Comparison of ENCODE assay signal across 10 mouse cellular contexts in genomic region chr16:6839299-6839995, GRCm38 (mm10).
DNase-seq lines count a peak whose midpoint lies in the region; ATAC-seq and TF ChIP-seq lines count a peak whose summit lies in the region.
"Had no signal": no experiment of that assay in that cellular context is flagged by ENCODE, and none has a peak within 500 bp of the region (broad histone marks: within the 10 kb centered on the region; RNA-seq: fewer than 3 reads in every experiment).

No protein-coding gene starts in this region.

- WGBS in forebrain, embryonic 14.5 days: 38% methylated on average over 15 of the region's 15 CpGs
- 32% methylated on average over 15 of the region's 15 CpGs for WGBS in heart, embryonic 16.5 days
- 35% methylated on average over 15 of the region's 15 CpGs for WGBS in liver, embryonic 13.5 days (ENCODE audit: insufficient replicate concordance)
- WGBS in olfactory bulb, adult 2 months: 31% methylated on average over 15 of the region's 15 CpGs

- no peaks in the 10 kb centered on the region for H3K9me3 ChIP-seq in forebrain, embryonic 14.5 days (replicated peaks; ENCODE audit: control insufficient read depth, low read length)
- H3K9me3 ChIP-seq in heart, embryonic 16.5 days (replicated peaks; ENCODE audit: control insufficient read depth, low read length): no peaks in the 10 kb centered on the region
- H3K9me3 ChIP-seq in liver, embryonic 13.5 days (replicated peaks): no peaks in the 10 kb centered on the region
- H3K9me3 ChIP-seq: megakaryocyte, embryonic 14.5 days had no signal

- DNase-seq in 3T3-L1 (ENCODE audit: low read depth, low spot score): peak; percentile 76
- peak; percentile 95 for DNase-seq in brain, embryonic 14.5 days (ENCODE audit: low read depth)
- DNase-seq in forebrain, embryonic 14.5 days (ENCODE audit: low spot score): peak; percentile 89
- peak; percentile 42 to 51 for DNase-seq in kidney, postnatal 25 days
- DNase-seq in liver, embryonic 13.5 days: peak; percentile 1

- no peaks in the 10 kb centered on the region for H3K36me3 ChIP-seq in forebrain, embryonic 14.5 days (ENCODE audit: control insufficient read depth, insufficient read depth, low read length)
- no peaks in the 10 kb centered on the region for H3K36me3 ChIP-seq in heart, embryonic 16.5 days (ENCODE audit: control insufficient read depth, insufficient read depth)
- no peaks in the 10 kb centered on the region for H3K36me3 ChIP-seq in liver, embryonic 13.5 days
- H3K36me3 ChIP-seq: G1E had no signal

- peak; percentile 95 for TF ChIP-seq CTCF in brain, embryonic 14.5 days (IDR thresholded peaks at IDR 0.05; ENCODE audit: borderline replicate concordance, extremely low read depth, insufficient read depth, insufficient read length)
- peak; percentile 67 for TF ChIP-seq CTCF in olfactory bulb, adult 2 months (IDR thresholded peaks at IDR 0.05; ENCODE audit: insufficient read depth, low read depth, low read length)

- H3K4me1 ChIP-seq in forebrain, embryonic 14.5 days (ENCODE audit: control insufficient read depth, insufficient read depth, low read length): no peaks in the 10 kb centered on the region
- H3K4me1 ChIP-seq in heart, embryonic 16.5 days (ENCODE audit: control insufficient read depth, insufficient read depth, low read length): 0 out of 2 replicates have a peak, but pooled peaks cover 2% of the 10 kb centered on the region
- H3K4me1 ChIP-seq in liver, embryonic 13.5 days (replicated peaks): no peaks in the 10 kb centered on the region
- H3K4me1 ChIP-seq in olfactory bulb, adult 2 months (ENCODE audit: control insufficient read depth, insufficient read depth, low read length): peaks cover 2% of the 10 kb centered on the region; the same call in 1 of the 2 replicates
- H3K4me1 ChIP-seq: megakaryocyte, embryonic 14.5 days had no signal

- peak; percentile 89 for ATAC-seq in forebrain, embryonic 14.5 days
- peak; percentile 85; the same call in 1 of the 2 replicates for ATAC-seq in heart, embryonic 16.5 days (replicated peaks; ENCODE audit: extremely low read depth, insufficient read depth, low FRiP score)
- ATAC-seq in liver, embryonic 13.5 days (ENCODE audit: low read depth): no peak
- no peak for ATAC-seq in erythroid progenitor cell, adult 5-6 weeks (replicated peaks; ENCODE audit: low FRiP score, poor library complexity, severe bottlenecking)

- no peak overlapping the region for H3K4me2 ChIP-seq in forebrain, embryonic 14.5 days (ENCODE audit: low read length)
- H3K4me2 ChIP-seq in heart, embryonic 16.5 days (ENCODE audit: low read depth, low read length): peak overlapping the region; percentile 29
- no peak overlapping the region for H3K4me2 ChIP-seq in liver, embryonic 13.5 days

- H3K27ac ChIP-seq in forebrain, embryonic 14.5 days (ENCODE audit: low read depth, low read length): no peak overlapping the region
- no peak overlapping the region for H3K27ac ChIP-seq in heart, embryonic 16.5 days (ENCODE audit: low read length)
- no peak overlapping the region for H3K27ac ChIP-seq in liver, embryonic 13.5 days
- H3K27ac ChIP-seq in olfactory bulb, adult 2 months (ENCODE audit: insufficient read depth, low read depth, low read length): no peak overlapping the region

- TF ChIP-seq POLR2A in brain, embryonic 14.5 days (IDR thresholded peaks at IDR 0.05; ENCODE audit: borderline replicate concordance, extremely low read depth, insufficient read depth, insufficient read length, poor library complexity, severe bottlenecking): no peak
- TF ChIP-seq POLR2A in olfactory bulb, adult 2 months (IDR thresholded peaks at IDR 0.05; ENCODE audit: insufficient read depth, low read depth, low read length): no peak

- no peak overlapping the region for H3K9ac ChIP-seq in forebrain, embryonic 14.5 days (ENCODE audit: low read length)
- no peak overlapping the region for H3K9ac ChIP-seq in heart, embryonic 16.5 days (ENCODE audit: low read length)
- no peak overlapping the region for H3K9ac ChIP-seq in liver, embryonic 13.5 days

- 0 out of 2 replicates have a peak, but pooled peaks cover 4% of the 10 kb centered on the region for H3K27me3 ChIP-seq in forebrain, embryonic 14.5 days (replicated peaks; ENCODE audit: control insufficient read depth, insufficient read depth, low read length)
- peaks cover 3% of the 10 kb centered on the region; the same call in 1 of the 2 replicates for H3K27me3 ChIP-seq in heart, embryonic 16.5 days (ENCODE audit: control insufficient read depth, insufficient read depth, low read length)
- no peaks in the 10 kb centered on the region for H3K27me3 ChIP-seq in liver, embryonic 13.5 days
- H3K27me3 ChIP-seq: megakaryocyte, embryonic 14.5 days had no signal

- H3K4me3 ChIP-seq in forebrain, embryonic 14.5 days (ENCODE audit: low read depth, low read length): no peak overlapping the region
- H3K4me3 ChIP-seq in heart, embryonic 16.5 days (ENCODE audit: low read length): no peak overlapping the region
- no peak overlapping the region for H3K4me3 ChIP-seq in liver, embryonic 13.5 days (replicated peaks)
- H3K4me3 ChIP-seq in olfactory bulb, adult 2 months (ENCODE audit: insufficient read depth, low read depth, low read length): no peak overlapping the region
- H3K4me3 ChIP-seq: megakaryocyte, embryonic 14.5 days had no signal

Comparison
In these comparisons a context has a peak if more than half of its experiments do, and no peak if none do; other contexts are left out.
1. DNase-seq: peak in every context shown above with its lines; median percentile 95 in brain, embryonic 14.5 days; 89 in forebrain, embryonic 14.5 days; 76 in 3T3-L1; 46 in kidney, postnatal 25 days; 1 in liver, embryonic 13.5 days.
2. ATAC-seq: peak in forebrain, embryonic 14.5 days (single experiment) and heart, embryonic 16.5 days (single experiment); none in liver, embryonic 13.5 days (single experiment) and erythroid progenitor cell, adult 5-6 weeks (single experiment).